Mouse (Mus musculus) myocyte (in vitro differentiated cells): ENCODE measurements at regions not wholly inside any gene's neighbourhood (a gene's known extent, or its start where the extent isn't known, plus 50 kb on each side); places are given as distances from the start of the nearest gene placed in this dataset.

ENCODE experiments used
- H3K27me3 ChIP-seq: one replicate; pipeline ENCODE4 v1.6.1; 2011; ENCODE audit not compliant: control insufficient read depth, insufficient read depth, insufficient read length
- H3K36me3 ChIP-seq: one replicate; pipeline ENCODE4 v1.6.1; 2011; ENCODE audit not compliant: control insufficient read depth, insufficient read depth
- H3K4me2 ChIP-seq: one replicate; pipeline ENCODE4 v1.6.1; 2011; ENCODE audit warnings: low read depth, control low read depth
- H3K4me3 ChIP-seq: one replicate; pipeline ENCODE4 v1.5.1; 2011; ENCODE audit warnings: mild to moderate bottlenecking, control low read depth, moderate library complexity
- H3K79me2 ChIP-seq: one replicate; pipeline ENCODE4 v1.6.1; 2011; ENCODE audit not compliant: control insufficient read depth, insufficient read depth
- H3ac ChIP-seq: one replicate; pipeline ENCODE4 v1.6.1; 2011; ENCODE audit not compliant: control insufficient read depth, insufficient read length
- CEBPB ChIP-seq: IDR thresholded peaks from 2 replicates; pipeline ENCODE4 v1.6.1; 2011; ENCODE audit warnings: mild to moderate bottlenecking, moderate library complexity; ENCODE audit not compliant: poor library complexity, insufficient read depth, severe bottlenecking
- E2F4 ChIP-seq: IDR thresholded peaks from one replicate; pipeline ENCODE4 v1.6.1; 2011; ENCODE audit warnings: mild to moderate bottlenecking, control low read depth, moderate library complexity; ENCODE audit not compliant: insufficient read depth
- MAX ChIP-seq: IDR thresholded peaks from one replicate; pipeline ENCODE4 v1.6.1; 2011; ENCODE audit warnings: low read depth, mild to moderate bottlenecking, control low read depth
- MYOD1 ChIP-seq, 3 experiments: IDR thresholded peaks; one replicate each; pipeline ENCODE4 v1.6.1; 2011; ENCODE audit warnings: control low read depth in 2 of 3, low read depth in 2 of 3, mild to moderate bottlenecking in 2 of 3, moderate library complexity in 1 of 3; ENCODE audit not compliant: insufficient read length in 2 of 3, control insufficient read depth in 1 of 3
- MYOG ChIP-seq, 3 experiments: IDR thresholded peaks; one replicate each; pipeline ENCODE4 v1.6.1; 2011; ENCODE audit warnings: control low read depth in 2 of 3, low read depth in 2 of 3, mild to moderate bottlenecking in 2 of 3; ENCODE audit not compliant: insufficient read length in 2 of 3, control insufficient read depth in 1 of 3, insufficient read depth in 1 of 3
- POLR2A ChIP-seq: IDR thresholded peaks from one replicate; pipeline ENCODE4 v1.6.1; 2011; ENCODE audit warnings: low read depth, mild to moderate bottlenecking, control low read depth, moderate library complexity; ENCODE audit not compliant: insufficient read length
- POLR2AphosphoS2 ChIP-seq: IDR thresholded peaks from one replicate; pipeline ENCODE4 v1.6.1; 2011; ENCODE audit warnings: low read depth, control low read depth; ENCODE audit not compliant: insufficient read length
- REST ChIP-seq: IDR thresholded peaks from one replicate; pipeline ENCODE4 v1.6.1; 2011; ENCODE audit warnings: mild to moderate bottlenecking, control low read depth, moderate library complexity; ENCODE audit not compliant: insufficient read depth, insufficient read length
- SRF ChIP-seq: IDR thresholded peaks from one replicate; pipeline ENCODE4 v1.6.1; 2011; ENCODE audit warnings: low read depth; ENCODE audit not compliant: control insufficient read depth, insufficient read length
- TCF12 ChIP-seq: IDR thresholded peaks from one replicate; pipeline ENCODE4 v1.6.1; 2011; ENCODE audit warnings: mild to moderate bottlenecking, control low read depth; ENCODE audit not compliant: poor library complexity, insufficient read depth, severe bottlenecking
- TCF3 ChIP-seq: IDR thresholded peaks from one replicate; pipeline ENCODE4 v1.6.1; 2011; ENCODE audit warnings: low read depth, control low read depth; ENCODE audit not compliant: insufficient read length
- USF1 ChIP-seq: IDR thresholded peaks from one replicate; pipeline ENCODE4 v1.6.1; 2011; ENCODE audit warnings: low read depth, mild to moderate bottlenecking, control low read depth, moderate library complexity

DNA sequence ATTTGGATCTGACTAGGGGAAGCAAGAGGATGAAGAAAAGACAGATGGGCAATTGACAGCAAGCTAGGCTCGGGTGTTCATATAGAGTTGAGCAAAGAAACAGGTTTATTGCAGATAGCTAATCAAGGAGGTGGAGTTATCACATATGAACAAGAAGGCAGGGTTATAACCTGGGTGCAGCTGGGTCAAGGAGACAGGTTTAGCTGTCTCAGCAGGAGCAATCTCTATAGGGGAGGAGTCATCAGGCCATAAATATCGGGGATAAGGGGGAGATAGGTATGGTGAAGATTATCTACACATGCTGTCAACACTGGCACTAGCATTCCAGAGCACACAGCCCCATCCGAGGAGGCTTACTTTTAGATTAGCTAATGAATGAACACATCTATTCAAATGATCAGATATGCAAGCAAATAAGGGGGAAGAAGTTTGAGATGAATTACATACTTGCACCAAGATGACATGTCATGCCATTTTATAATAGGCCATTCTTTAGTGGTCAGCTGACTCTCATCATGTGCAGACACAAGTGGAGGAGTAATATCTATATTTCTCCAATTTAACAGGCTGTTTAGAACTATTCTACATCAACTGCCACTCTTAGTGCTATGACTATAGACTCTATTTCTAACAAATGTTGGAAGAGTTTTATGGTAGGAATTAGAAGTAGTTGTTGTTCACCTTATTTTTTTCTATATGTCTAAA lies 76.9 kb downstream of the Lhx9 start:
- Histone ChIP-seq H3ac (no peak overlapping the region), H3K27me3 (no peaks in the 10 kb centered on the region), H3K36me3 (no peaks in the 10 kb centered on the region), H3K4me3 (no peak overlapping the region), H3K4me2 (no peak overlapping the region), H3K79me2 (no peaks in the 10 kb centered on the region)
- TF ChIP-seq E2F4: no peak
- TF ChIP-seq SRF: no peak
- no peak for TF ChIP-seq POLR2AphosphoS2
- no peak for TF ChIP-seq MYOD1 (IDR thresholded peaks at IDR 0.05; ENCODE audit: control insufficient read depth in 1 of 3, insufficient read length in 2 of 3, low read depth in 2 of 3)
- no peak for TF ChIP-seq POLR2A
- TF ChIP-seq TCF12: no peak
- TF ChIP-seq MYOG (IDR thresholded peaks at IDR 0.05; ENCODE audit: control insufficient read depth in 1 of 3, insufficient read depth in 1 of 3, insufficient read length in 2 of 3, low read depth in 2 of 3): no peak
- no peak for TF ChIP-seq MAX

DNA sequence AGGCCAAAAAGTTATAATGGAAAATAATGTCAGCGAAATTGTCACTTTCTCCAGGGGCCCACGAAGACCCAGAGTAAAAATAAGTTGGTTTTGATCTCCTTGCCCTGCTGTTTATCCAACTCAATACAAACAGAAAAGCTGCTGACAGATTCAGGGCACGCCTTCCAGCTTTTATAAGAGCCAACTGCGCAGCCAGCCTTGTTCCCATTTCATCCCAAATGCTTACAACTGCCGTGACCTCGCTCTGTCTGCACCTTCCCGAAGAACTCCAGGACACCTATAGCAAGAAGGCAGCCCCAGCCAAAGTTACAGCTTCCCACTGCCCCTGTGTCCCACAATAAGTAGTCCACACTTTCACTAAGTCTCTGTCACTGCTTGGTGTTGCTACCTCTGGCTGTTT lies 85.5 kb downstream of the Lhx9 start:
- Histone ChIP-seq H3K27me3 (no peaks in the 10 kb centered on the region), H3ac (no peak overlapping the region), H3K79me2 (no peaks in the 10 kb centered on the region), H3K36me3 (no peaks in the 10 kb centered on the region), H3K4me3 (no peak overlapping the region), H3K4me2 (no peak overlapping the region)
- no peak for TF ChIP-seq TCF3
- TF ChIP-seq MYOG (IDR thresholded peaks at IDR 0.05; ENCODE audit: control insufficient read depth in 1 of 3, insufficient read depth in 1 of 3, insufficient read length in 2 of 3, low read depth in 2 of 3): no peak
- no peak for TF ChIP-seq REST
- no peak for TF ChIP-seq POLR2AphosphoS2
- no peak for TF ChIP-seq USF1
- no peak for TF ChIP-seq POLR2A
- no peak for TF ChIP-seq CEBPB
- TF ChIP-seq E2F4: no peak
- no peak for TF ChIP-seq TCF12
- TF ChIP-seq MAX: no peak
- no peak for TF ChIP-seq SRF
- no peak for TF ChIP-seq MYOD1 (IDR thresholded peaks at IDR 0.05; ENCODE audit: control insufficient read depth in 1 of 3, insufficient read length in 2 of 3, low read depth in 2 of 3)

DNA sequence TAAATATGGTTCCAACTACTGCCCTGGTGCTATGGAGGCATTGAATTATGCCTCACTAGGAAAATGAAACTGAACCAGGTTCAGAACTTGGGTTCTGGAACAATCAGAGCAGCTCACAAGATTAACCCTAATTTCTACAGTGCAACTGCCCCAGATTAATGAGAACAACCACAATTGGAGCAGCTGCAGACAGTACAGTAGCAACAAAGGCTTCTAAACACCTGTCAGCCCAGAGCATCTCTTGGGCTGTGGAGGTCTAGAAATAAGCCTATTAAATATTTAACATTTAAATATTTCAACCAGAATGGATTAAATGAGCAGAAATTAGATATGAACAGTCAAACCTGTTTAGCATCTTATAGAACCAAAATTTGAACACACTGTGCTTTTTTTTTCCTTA lies 90.6 kb downstream of the Lhx9 start:
- Histone ChIP-seq H3K79me2 (no peaks in the 10 kb centered on the region), H3K4me2 (no peak overlapping the region), H3K27me3 (no peaks in the 10 kb centered on the region), H3K36me3 (no peaks in the 10 kb centered on the region), H3K4me3 (no peak overlapping the region), H3ac (no peak overlapping the region)
- TF ChIP-seq E2F4: no peak
- no peak for TF ChIP-seq TCF3

DNA sequence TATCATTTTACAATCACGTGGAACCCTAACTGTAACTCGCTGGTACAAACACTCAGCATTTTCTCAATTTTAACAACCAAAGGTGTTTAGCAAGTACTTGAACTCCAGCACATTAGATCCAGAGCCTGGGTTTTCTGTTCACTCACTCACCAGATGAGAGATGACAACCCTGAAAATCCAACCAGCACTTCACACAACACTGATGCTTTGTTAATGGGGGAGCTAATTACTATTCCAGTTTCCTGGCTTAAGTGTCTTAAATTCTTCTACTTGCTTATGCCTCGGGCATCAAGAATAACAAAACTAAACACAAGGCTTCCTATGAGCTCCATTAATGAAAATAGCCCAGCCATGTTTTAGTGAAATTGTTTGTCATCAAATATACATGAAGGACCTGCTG lies 113.4 kb upstream of the Nek7 start:
- no peaks in the 10 kb centered on the region for H3K79me2 ChIP-seq
- H3K4me2 ChIP-seq: no peak overlapping the region
- H3K27me3 ChIP-seq: no peaks in the 10 kb centered on the region
- no peak overlapping the region for H3ac ChIP-seq
- H3K36me3 ChIP-seq: no peaks in the 10 kb centered on the region
- H3K4me3 ChIP-seq: no peak overlapping the region
- TF ChIP-seq POLR2A (no peak), USF1 (no peak), SRF (no peak), TCF3 (no peak), MAX (no peak), MYOG (IDR thresholded peaks at IDR 0.05; ENCODE audit: control insufficient read depth in 1 of 3, insufficient read depth in 1 of 3, insufficient read length in 2 of 3, low read depth in 2 of 3) (no peak), POLR2AphosphoS2 (no peak), REST (no peak), TCF12 (no peak), CEBPB (no peak), E2F4 (no peak), MYOD1 (IDR thresholded peaks at IDR 0.05; ENCODE audit: control insufficient read depth in 1 of 3, insufficient read length in 2 of 3, low read depth in 2 of 3) (no peak)

DNA sequence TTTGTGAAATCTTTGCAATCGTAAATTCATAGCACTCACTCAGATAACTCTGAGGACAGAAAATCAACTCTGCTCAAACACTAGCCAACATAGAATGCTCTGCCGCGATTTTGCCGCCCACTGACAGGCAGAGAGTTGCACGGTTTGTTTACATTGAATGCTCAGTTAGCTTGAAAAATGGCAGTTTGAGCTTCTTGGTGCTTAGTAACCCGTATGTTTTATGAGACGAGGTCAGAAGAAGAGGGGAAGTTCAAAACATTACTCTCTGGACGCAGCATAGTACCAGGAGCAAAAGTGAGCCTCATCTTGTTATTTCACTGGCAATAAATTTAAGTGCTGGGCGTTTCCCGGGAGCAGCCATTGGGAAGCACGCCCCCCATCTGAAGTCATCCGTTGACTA lies 111.1 kb upstream of the Nek7 start:
- no peaks in the 10 kb centered on the region for H3K27me3 ChIP-seq
- H3K79me2 ChIP-seq: no peaks in the 10 kb centered on the region
- TF ChIP-seq MAX (no peak), REST (no peak), CEBPB (no peak), USF1 (no peak), POLR2A (no peak), E2F4 (no peak), MYOG (IDR thresholded peaks at IDR 0.05; ENCODE audit: control insufficient read depth in 1 of 3, insufficient read depth in 1 of 3, insufficient read length in 2 of 3, low read depth in 2 of 3) (no peak), TCF3 (no peak), SRF (no peak), POLR2AphosphoS2 (no peak), MYOD1 (IDR thresholded peaks at IDR 0.05; ENCODE audit: control insufficient read depth in 1 of 3, insufficient read length in 2 of 3, low read depth in 2 of 3) (no peak)
- no peaks in the 10 kb centered on the region for H3K36me3 ChIP-seq
- no peak overlapping the region for H3K4me2 ChIP-seq
- H3K4me3 ChIP-seq: no peak overlapping the region
- H3ac ChIP-seq: no peak overlapping the region
